Mouse (Mus musculus): ENCODE results near the gene Pepd.

The Pepd gene

DNA sequence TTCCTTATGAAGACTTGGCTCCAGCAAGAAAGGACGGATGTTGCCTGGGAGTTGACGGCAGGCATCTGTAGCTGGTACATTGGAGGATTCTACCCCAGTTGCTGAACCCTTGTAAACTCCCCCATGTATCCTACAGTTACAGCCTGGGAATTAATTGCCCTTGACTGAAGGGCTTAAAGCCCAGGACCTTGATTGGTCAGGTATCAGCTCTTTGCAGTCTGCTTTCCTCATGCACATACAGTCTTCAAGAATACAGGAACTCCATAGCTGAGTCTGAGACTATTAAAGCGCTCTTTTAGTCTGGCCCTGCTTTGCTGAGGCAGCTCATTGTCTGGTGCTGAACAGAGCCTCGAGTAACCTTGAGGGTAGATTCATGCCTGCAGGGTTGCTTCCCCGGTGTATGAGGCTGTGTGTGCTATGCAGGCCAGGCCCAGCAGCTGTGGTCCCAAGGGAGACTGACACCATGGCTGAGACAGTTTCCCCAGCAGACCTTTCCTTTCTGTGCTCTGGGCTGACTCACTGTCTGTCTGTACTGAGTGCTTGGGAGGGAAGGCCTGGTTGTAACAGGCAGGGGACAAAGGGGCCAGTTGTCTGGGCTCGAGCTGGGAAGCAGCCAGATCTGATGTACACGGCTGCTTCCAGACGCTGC is 17.6 kb downstream of the Pepd start:
- no peak for ATAC-seq (ENCODE audit: insufficient number of reproducible peaks, low FRiP score, low TSS enrichment)

DNA sequence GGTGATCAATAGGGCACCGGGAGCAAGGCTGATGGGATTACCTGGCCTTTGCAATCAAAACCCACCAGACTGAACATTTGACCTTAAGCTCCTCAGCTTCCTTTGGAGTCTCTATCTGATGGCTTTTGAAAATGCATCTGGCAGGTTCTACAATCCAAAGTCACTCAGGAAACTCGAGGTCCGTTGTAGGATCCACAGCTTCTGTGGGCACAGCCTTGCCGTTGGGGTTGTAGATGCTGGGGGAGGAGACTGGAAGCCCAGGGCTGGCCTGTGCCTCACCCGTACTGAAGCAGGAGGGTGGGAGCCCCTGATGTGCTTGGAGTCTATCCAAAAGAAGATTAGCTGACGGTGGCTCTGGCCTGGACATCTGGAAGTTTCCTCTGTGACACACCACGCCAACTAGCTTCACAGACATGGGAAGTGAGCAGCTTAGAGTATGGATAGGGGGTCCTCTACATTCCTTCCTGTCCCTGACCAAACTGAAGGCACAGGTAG is 18.1 kb downstream of the Pepd start:
- ATAC-seq (ENCODE audit: insufficient number of reproducible peaks, low FRiP score, low TSS enrichment), result no peak

DNA sequence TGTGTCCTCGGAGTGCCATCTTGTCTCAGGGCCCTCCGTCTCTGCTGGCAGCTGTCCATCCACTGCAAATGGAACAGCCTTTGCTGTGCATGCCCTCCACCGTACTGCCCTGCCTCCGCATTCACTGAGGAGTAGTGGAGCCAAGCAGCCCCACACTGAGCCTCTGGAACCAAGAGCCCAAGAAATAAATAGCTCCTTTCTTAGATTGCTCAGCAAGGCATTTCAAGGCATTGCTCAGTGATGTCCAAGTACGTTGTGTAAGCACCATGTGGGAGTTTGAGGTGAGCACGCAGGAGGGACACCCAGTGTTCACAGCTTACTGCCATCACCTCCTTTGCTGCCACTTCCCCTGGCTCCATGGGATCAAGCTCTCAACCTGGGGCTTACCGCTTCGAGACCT is 20.5 kb downstream of the Pepd start:
- no peak for ATAC-seq (ENCODE audit: insufficient number of reproducible peaks, low FRiP score, low TSS enrichment)

DNA sequence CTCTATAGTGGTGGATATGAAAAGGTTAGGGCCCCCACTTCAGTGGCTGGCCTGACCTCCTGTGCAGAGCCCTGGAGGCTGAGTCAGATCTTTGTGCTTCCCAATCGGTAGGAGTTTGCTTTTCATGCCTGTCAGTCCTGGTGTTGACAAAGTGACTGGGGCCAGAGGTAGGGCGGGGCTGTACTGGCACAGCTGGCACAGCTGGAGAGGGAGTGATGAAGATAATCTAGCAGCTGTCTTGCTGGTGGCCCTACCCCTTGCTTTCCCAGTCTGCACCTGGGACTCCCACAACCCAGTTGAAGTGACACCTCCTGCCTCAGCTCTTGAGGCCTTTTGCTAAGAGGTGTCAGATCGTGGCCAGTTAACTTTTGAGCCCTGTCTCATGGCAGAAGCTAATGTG is 21.0 kb downstream of the Pepd start:
- no peak for ATAC-seq (ENCODE audit: insufficient number of reproducible peaks, low FRiP score, low TSS enrichment)

DNA sequence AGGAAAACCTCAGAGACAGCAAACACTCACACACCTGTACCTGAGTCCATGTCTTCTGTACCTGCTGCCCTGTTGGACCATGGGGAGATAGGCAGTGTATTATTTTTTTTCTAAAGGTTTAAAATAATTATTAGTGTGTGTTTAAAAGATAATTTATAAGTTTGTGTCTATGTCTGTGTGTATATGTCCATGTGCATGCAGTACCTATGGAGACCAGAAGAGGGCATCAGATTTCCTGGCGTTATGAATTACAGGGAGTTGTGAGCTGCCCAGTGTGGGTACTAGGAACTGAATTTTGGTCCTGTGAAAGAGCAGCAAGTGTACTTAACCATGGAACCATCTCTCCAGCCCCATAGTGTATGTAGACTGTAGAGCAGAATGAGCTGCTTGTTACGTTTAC is 24.2 kb downstream of the Pepd start:
- ATAC-seq (ENCODE audit: insufficient number of reproducible peaks, low FRiP score, low TSS enrichment), result no peak

DNA sequence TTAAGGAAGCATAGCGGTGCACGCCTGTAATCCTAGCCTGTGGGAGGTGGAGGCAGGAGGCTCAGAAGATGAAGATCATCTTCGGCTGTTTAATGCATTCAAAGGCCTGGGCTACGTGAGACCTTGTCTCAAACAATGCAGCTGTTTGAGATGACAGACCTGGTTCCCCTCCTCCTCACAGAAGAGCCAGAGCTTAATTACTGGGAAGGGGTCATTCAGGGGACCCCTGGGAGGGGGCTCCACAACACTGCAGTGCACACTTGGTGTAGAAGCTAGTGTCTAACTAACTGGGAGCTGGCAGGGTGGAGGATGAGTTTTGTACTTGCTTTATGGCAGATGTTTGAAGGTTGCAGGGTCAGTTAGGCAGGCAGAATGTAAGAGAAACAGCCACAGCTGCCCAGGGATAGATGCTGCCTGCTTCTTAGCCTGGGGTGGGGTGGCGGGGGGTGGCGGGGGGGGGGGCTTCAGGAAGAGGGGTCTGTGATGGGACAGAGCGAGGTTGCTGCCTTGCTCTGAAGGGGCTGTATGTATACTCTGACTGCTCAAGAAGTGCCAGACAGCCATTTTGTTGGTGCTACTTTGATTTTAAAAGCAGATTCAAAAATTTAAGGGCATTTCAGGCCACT is 26.6 kb downstream of the Pepd start:
- ATAC-seq (ENCODE audit: insufficient number of reproducible peaks, low FRiP score, low TSS enrichment), result no peak

DNA sequence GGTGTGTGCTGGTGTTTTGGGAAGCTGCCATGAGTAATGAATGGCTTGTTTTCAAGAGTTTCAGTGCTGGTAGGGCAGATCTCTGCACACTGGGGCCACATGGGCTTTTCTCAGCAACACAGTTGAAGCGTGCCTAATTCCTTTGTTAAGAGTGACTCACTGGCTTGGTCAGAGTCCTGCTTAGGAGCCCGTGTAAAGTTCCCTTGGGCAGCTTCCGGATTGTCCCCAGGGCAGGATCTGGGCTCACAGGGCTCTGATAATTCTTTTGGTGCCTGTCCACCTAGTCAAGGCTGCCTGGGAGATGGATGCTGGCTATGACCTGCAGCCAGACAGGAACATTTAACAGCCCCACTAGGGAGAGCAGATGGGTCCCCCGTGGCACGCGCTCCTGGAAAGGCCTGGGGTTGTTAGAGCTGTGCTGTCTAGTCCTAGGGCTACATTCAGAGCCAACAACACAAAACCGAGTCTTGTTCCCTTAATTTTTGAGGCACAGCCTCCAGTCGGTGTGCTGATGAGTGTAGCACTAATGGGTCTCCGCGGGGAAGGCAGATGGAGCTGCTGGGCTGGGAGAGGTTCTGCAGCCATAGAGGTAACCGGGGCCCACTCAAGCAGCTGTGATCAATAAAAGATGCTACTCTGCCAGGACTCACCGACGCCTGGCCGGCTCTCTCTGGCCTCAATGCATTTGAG is 27.2 kb downstream of the Pepd start:
- peak; percentile 52; the same call in 1 of the 2 replicates for ATAC-seq (ENCODE audit: insufficient number of reproducible peaks, low FRiP score, low TSS enrichment)

DNA sequence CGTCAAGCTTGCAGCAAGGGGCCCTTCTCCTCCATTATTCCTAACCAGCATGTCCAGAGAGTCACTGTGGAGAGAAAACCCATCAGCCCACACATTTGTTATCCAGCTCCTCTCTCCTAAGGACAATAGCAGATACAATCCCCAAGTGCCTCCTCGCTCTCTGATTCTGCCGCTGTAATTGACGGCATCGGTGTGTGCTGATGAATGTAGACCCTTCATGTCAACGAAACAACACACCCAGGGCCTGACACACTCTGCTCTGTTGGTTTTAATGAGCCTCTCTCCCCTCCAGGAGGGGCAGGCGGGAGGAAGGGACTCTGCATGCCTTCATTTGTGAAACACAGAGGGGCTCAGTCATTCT is 27.8 kb downstream of the Pepd start:
- no peak for ATAC-seq (ENCODE audit: insufficient number of reproducible peaks, low FRiP score, low TSS enrichment)

DNA sequence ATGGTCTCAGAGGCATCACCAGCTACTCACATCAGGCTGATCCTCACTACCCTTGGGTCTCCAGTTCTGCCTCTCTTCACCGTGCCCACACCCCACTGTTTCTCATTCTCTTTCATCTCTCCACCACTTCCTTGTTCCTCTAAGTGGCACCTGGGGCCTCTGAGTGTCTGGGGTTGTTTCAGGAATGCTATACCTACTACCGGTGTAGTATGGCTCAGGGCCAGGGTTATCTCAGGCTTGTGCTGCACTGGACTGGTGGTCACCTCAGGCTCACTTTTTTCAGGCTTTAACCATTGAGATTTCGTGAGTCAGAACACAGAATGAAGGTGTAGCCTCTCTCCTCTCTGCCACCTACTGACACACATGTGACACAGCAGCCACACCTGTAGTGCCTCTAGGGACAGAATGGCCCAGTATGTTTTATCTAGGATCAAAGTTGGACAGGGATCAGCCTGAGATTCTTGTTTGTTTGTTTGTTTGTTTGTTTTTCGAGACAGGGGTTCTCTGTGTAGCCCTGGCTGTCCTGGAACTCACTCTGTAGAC is 31.5 kb downstream of the Pepd start:
- ATAC-seq (ENCODE audit: insufficient number of reproducible peaks, low FRiP score, low TSS enrichment), result no peak

DNA sequence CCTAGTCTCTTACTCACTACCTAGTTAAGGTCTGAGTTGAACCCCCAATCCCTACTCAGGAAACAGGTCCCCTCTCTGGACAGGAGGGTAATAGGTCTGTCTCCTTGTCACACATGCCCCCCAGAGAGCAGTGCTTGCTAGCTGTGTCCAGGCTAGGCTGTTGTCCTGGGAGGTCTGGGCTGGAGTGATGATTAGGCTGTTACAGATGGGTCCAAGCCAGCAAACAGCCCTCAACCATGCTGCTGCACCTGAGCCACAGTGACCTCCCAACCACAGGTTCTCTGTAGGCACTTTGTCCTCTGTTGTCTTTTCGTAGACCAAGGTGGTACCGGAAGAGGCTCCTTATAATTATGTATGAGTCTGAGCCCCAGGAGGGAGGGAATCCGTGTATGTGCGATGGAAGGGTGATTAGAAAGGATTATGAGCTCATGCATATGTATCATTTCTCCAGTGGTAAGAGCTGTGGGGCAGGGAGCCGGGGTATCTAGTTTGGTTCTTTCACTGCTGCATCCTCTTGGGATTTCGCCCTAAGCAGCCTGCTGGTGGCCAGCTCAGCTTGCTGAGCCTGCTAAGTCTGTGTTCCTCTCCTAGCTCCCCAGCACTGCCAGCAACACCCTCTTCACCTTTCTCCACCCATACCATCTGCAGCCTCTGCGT is 34.2 kb downstream of the Pepd start:
- no peak for ATAC-seq (ENCODE audit: insufficient number of reproducible peaks, low FRiP score, low TSS enrichment)

DNA sequence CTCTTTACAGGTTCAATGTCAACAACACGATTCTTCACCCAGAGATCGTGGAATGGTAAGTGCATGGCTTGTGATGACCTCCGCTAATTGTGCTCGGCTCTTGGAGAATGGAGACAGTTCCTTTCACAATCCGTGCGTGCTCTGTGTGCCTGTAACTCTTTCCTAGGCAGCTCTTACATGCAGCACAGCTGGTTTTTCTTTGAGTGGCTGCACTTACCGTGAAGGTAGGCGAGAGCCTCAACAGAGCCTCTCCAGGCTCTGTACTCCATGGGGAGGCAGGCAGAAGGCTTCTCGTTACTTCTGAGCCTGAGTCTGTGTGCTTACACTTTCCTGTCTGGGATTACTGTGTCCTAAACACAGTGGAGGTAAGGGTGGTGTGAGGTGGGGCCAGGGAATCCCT is 42.4 kb downstream of the Pepd start:
- ATAC-seq (ENCODE audit: insufficient number of reproducible peaks, low FRiP score, low TSS enrichment), result no peak

DNA sequence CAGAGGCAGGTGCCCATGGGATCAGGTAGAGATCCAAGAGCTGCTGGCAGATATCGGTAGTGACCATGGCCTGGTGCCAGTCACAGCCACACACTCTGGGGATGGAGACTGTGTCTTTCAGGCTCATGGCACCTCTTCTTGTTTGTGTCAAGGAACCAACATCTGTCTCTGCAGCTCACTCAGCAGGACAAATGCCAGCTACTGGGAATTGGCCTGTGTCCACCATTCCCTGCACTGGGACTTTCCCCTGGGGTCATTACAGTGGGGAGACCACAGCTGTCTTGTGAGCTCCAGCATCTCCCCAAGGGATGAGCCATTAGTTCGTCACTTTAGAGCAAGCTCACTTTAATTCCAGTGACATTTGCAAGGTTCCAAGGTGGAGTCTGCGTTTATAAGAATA is 43.1 kb downstream of the Pepd start:
- ATAC-seq (ENCODE audit: insufficient number of reproducible peaks, low FRiP score, low TSS enrichment), result no peak

DNA sequence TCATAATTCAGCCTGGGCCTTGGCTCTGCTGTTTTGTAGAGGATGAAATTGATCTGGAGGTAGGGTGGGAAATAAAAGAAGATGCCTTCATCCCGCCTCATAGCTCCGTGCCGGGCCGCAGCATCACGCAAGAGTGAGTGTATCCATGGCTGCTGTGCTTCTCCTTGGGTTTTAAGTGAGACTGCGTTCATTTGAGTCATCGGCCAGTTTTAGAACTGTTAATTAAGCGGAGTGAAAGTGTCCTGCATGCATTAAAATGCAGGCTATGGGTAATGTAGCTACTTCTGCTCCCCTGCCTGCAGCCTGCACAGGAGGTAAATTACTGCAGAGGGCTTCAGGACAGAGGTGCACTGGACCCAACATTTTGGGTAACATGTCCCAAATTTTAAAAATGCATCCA is 45.0 kb downstream of the Pepd start:
- no peak for ATAC-seq (ENCODE audit: insufficient number of reproducible peaks, low FRiP score, low TSS enrichment)

DNA sequence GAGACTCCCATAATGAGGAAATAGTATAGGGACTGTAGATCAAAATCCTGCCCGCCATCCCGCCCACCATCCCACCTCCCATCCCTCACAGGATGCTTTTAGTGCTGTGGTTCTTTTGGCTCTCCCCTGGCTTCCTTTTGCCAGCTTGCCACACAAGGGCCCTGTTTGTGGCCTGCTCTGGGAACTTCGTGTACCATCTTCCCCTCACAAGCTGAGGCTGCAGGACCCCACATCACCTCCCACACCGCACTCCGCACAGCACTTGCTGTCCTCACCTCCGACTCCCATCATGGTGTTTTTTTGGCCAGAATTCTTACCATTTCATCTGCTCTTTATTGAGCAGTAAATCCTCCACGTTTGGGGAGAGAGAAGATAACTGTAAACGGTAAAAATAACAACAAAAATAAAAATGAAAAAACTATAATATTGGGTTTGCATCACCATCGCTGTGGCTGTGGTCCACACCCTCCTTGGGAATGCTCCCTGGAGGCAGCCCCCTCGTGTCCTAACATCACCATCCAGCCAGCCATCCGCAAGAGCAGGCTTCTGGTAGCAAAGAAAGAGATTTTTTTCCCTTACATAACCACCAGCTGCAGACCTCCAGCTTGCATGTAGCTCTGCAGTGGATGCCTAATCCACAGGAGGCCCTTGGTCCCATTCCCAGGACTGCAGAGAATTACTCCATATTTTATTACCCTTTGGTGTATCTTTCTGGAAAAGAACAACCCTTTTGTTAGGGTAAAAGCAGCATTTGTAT is 51.9 kb downstream of the Pepd start:
- no peak for ATAC-seq (ENCODE audit: insufficient number of reproducible peaks, low FRiP score, low TSS enrichment)

DNA sequence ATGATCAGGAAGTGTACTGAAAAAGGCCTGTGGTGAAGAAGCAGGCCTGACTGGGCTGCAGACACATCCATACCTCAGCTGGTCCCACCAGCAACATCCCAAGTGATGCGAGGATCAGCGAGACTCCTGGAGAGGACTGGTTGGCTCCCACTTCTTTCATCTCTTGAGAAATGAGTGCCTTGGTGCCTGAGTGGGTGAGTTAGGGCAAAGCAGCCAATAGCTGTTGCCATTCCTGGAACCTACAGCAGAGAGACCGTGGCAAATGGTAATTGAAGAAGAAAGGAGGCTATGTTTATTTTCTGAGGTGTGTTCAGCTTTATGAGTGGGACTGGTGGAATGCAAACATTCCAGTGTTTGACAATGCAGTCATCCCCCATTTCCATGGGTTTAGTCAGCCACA is 55.2 kb downstream of the Pepd start:
- no peak for ATAC-seq (ENCODE audit: insufficient number of reproducible peaks, low FRiP score, low TSS enrichment)

DNA sequence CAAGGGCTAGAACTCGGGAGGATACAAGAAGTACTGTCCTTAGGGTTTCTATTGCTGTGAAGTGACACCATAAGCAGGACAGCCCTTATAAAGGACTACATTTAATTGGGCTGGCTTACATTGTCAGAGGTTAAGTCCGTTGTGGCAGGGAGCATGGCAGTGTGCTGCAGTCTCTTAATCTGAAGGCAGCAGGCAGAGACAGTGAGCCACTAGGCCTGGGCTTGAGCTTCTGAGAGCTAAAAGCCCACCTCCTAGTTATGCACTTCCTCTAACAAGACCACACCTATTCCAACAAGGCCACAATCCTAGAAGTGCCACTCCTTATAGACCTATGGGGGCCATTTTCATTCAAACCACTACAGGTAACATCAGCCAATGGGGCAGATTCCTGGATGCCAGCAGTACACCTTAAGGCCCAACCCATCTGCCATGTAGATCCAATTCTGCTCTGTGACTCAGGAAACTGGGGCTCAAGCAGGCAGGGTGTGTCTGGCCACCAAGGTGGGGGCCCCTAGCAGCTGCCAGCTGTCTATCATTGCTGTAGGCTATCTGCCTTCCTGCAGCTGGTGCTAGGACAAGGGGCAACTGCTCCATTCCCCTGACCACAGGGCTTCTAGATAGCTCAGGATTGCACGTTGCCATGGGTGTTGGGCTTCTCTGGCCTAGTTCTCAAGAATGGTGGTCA is 56.7 kb downstream of the Pepd start:
- ATAC-seq (ENCODE audit: insufficient number of reproducible peaks, low FRiP score, low TSS enrichment), result no peak

DNA sequence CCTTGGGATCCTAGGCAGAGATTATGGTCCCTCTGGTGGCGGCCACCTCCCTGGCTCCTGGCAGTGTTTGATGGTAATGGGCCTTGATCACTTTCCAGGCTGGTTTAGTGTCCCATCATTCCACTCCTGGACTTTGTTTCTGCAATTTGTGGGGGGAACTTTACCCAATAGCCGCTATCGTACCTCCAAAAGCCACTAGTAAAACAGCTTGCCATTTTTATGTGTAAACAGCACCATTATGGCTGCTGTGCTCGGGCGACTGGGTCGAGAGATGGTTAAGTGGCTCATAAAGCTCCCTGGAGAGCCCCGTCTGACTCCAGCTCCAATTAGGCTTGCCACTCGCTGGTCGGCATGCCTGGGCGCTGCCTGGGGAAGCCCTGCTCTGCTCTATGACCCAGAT is 59.6 kb downstream of the Pepd start:
- ATAC-seq (ENCODE audit: insufficient number of reproducible peaks, low FRiP score, low TSS enrichment), result no peak

DNA sequence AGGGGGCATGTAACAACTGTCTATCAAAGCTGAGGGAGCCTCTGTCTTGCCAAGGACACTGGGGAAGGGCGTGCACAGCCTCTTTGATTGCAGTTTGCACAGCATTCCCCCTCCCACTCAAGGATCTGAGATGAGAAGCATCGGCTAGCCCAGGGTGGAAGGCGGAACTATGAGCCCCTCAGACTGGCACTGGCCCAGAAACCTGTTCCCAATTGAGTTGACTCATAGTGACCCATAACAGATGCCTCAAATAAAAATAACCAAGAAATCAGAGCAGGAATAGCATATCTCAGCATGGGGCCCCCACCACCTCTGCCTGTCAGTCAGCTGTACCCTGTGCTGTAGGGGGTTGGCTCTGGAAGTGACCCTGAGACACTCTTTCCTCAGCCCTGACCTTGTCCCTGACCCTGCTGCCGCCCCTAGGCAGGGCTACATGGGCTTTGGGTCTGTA is 60.8 kb downstream of the Pepd start:
- ATAC-seq (ENCODE audit: insufficient number of reproducible peaks, low FRiP score, low TSS enrichment), result no peak

DNA sequence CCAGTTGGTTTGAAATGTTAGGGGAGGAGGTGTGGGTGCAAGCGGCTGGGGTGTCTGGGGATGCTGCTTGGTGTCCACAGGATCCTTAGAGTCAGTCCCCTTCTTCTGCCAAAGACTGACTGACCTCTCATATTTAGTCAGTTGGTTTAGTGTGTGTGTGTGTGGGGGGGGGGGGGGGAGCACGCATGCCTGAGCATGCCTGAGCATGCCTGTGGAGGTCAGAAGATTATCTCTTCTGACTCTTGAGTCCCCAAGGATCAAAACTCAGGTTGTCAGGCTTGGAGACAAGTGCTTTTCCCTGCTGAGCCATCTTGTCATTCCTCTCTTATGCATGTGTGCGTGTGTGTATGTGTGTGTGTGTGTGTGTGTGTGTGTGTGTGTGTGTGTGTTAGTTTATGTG is 61.7 kb downstream of the Pepd start:
- no peak for ATAC-seq (ENCODE audit: insufficient number of reproducible peaks, low FRiP score, low TSS enrichment)

DNA sequence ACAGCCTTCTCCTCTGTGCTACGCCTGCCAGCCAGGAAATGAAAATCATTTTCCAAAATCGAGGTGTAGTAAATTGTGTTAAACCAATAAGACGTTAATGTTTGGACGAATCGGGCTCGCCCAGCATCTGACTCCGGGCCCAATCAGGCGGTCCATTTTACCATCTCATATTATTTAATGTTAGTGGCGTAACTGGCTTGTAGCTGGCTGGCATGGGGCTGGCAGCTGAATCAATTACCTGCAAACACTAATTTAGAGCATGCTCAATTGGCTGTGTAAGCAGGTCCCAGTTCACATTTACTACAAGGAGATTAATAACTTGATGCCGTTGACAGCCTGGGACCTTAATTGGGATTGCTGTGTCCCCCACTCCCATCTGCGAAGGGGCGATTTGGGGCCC is 63.7 kb downstream of the Pepd start:
- no peak for ATAC-seq (ENCODE audit: insufficient number of reproducible peaks, low FRiP score, low TSS enrichment)
